Mouse (Mus musculus): ENCODE measurements around the gene Cd200r1.

- TF ChIP-seq CTCF (IDR thresholded peaks at IDR 0.05; ENCODE audit: borderline replicate concordance, extremely low read depth, insufficient read depth, insufficient read length) = no peak
- TF ChIP-seq POLR2A (IDR thresholded peaks at IDR 0.05; ENCODE audit: borderline replicate concordance, extremely low read depth, insufficient read depth, insufficient read length, poor library complexity, severe bottlenecking) = no peak
Measured at GRCm38 (mm10) chr16:44724847-44725246, 40.7 kb upstream of the Cd200r1 start.
